Mouse (Mus musculus): ENCODE results near the gene Cwh43. TPM values are rescaled to one million over a fixed set of nuclear protein-coding genes. Genes with fewer than 3 reads are reported as not detected.

The Cwh43 gene
- polyA plus RNA-seq, 2 experiments = 0.45 to 1.4 TPM

DNA sequence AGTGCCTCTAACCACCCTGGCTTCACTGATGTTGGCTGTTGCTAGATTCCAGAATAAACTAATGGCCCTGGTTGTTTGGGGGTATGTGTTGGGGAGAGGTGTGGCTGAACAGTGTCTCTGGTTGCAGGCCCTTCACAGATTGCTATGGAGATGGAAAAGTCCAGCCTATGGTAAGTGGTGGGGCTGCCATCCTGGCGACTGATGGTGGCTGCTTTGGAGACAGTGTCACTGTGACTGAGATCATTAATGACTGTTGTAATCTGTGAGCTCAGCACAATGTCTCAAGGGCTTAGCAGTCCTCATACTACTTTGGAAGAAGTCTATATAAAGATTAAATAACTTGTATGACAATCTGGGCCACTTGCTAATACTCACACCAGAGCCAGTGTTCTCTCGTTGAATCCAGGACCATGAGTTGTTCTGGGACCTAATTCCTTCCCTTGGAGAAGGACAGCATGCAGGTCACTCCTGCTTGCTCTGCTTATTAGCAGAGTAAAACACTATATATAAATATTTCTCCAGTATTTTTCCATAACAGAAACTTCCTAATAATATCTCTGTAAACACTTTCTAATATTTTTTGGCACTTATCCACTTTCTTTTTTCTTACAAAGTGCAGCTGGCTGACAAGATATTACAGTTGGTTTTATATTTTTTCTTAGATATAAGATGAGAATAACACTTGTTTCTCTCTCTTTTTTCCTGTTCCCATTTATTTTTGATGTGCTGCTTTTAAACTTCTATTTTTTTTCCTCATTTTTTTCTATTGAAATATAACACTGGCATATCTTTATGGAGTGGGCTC is 48.8 kb downstream of the Cwh43 start:
- H3K4me3 ChIP-seq (replicated peaks; ENCODE audit: low read length) = no peak overlapping the region
- ATAC-seq (ENCODE audit: low FRiP score, low read depth) = no peak
- no peak overlapping the region for H3K27ac ChIP-seq (replicated peaks; ENCODE audit: low read depth, low read length)
- no peak overlapping the region for H3K4me2 ChIP-seq (replicated peaks; ENCODE audit: low read depth, low read length, severe bottlenecking)
- no peaks in the 10 kb centered on the region for H3K9me3 ChIP-seq (ENCODE audit: control insufficient read depth, low read length)
- H3K27me3 ChIP-seq (ENCODE audit: control insufficient read depth, insufficient read depth, low read length) = no peaks in the 10 kb centered on the region
- H3K4me1 ChIP-seq (ENCODE audit: control insufficient read depth, insufficient read depth, low read length) = no peaks in the 10 kb centered on the region
- H3K36me3 ChIP-seq (ENCODE audit: control insufficient read depth, insufficient read depth, low read length) = no peaks in the 10 kb centered on the region
- no peak for TF ChIP-seq POLR2A (IDR thresholded peaks at IDR 0.05; ENCODE audit: borderline replicate concordance, extremely low read depth, insufficient read depth, insufficient read length)
- no peak overlapping the region for H3K9ac ChIP-seq (ENCODE audit: low read depth, low read length, severe bottlenecking)
- 59% methylated on average over 2 of the region's 2 CpGs for WGBS
- no peak for DNase-seq (ENCODE audit: low spot score)

DNA sequence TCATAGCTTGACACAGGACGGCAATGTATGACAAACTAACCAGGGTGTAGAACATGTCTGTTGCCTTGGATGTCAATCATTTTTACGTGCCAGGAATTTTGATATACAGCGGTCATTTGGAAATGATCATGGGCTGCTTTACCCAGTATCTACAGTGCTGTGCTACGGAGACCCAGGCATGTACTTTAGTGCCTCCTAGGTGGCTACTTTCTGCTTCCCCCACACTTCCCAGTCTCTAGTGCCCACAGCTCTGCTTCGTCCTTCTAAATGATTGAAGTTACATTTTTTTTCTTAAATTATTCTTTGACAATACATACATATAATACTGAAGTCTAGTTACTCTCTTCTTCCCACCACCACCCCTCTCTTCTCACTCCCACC is 49.4 kb downstream of the Cwh43 start:
- Histone ChIP-seq H3K9ac (ENCODE audit: low read depth, low read length, severe bottlenecking) (no peak overlapping the region), H3K36me3 (ENCODE audit: control insufficient read depth, insufficient read depth, low read length) (no peaks in the 10 kb centered on the region), H3K27ac (replicated peaks; ENCODE audit: low read depth, low read length) (no peak overlapping the region), H3K9me3 (ENCODE audit: control insufficient read depth, low read length) (no peaks in the 10 kb centered on the region), H3K4me3 (replicated peaks; ENCODE audit: low read length) (no peak overlapping the region), H3K4me2 (replicated peaks; ENCODE audit: low read depth, low read length, severe bottlenecking) (no peak overlapping the region), H3K4me1 (ENCODE audit: control insufficient read depth, insufficient read depth, low read length) (no peaks in the 10 kb centered on the region), H3K27me3 (ENCODE audit: control insufficient read depth, insufficient read depth, low read length) (no peaks in the 10 kb centered on the region)
- DNase-seq (ENCODE audit: low spot score) (no peak), ATAC-seq (ENCODE audit: low FRiP score, low read depth) (no peak)
- WGBS = 68% methylated on average over 5 of the region's 5 CpGs
- TF ChIP-seq POLR2A (IDR thresholded peaks at IDR 0.05; ENCODE audit: borderline replicate concordance, extremely low read depth, insufficient read depth, insufficient read length) = no peak

DNA sequence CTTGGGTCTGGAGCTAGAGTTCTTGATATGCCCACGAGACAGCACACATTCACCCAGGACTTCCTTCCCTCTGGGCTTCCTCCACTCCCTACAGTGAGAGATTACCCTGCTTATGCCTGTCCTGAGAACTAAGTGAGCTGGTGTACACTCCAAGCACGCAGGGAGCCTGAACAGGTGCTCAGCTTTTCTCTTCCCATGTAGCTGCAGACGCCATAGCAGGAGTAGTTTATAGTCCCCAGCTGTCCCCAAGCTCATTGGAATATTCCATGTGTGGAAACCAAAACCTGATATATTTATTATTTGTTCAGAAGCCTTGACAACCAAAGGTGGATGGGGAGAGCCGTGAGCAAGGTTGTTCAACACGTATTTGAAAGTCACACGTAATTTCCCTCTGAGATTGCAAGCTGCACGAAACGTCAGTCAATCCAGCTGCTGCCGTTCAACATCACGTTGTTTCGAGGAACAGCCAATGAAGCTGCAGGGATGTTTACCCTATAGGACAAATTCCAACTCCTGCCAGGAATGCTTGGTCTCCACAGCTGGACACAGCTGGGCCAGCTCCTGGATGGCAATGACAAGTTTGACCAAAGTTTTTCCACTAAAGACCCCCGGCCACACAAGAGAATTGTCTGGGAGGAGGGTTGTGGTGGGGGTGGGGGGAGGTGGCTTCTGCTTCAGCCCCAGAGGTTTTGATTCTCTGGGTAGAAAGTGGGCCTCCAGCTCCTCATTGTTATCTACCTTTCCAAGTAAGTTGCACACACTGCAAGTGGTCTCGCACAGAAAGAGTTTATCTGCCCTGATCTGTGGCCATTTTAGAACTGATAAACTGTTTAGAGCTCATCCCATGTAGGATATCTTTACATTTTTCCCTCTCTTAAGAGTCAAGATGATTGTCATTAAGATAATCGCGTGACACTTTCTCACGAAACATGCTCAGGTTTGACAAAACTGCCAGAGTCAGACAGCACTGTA is 62.9 kb downstream of the Cwh43 start:
- H3K27ac ChIP-seq (replicated peaks; ENCODE audit: low read depth, low read length) = no peak overlapping the region
- no peaks in the 10 kb centered on the region for H3K4me1 ChIP-seq (ENCODE audit: control insufficient read depth, insufficient read depth, low read length)
- WGBS = 79% methylated on average over 16 of the region's 16 CpGs
- ATAC-seq (ENCODE audit: low FRiP score, low read depth) (peak; percentile 71), DNase-seq (ENCODE audit: low spot score) (peak; percentile 14)
- no peak overlapping the region for H3K4me3 ChIP-seq (replicated peaks; ENCODE audit: low read length)
- H3K36me3 ChIP-seq (ENCODE audit: control insufficient read depth, insufficient read depth, low read length) = no peaks in the 10 kb centered on the region
- no peaks in the 10 kb centered on the region for H3K27me3 ChIP-seq (ENCODE audit: control insufficient read depth, insufficient read depth, low read length)
- no peaks in the 10 kb centered on the region for H3K9me3 ChIP-seq (ENCODE audit: control insufficient read depth, low read length)
- no peak overlapping the region for H3K4me2 ChIP-seq (replicated peaks; ENCODE audit: low read depth, low read length, severe bottlenecking)
- no peak overlapping the region for H3K9ac ChIP-seq (ENCODE audit: low read depth, low read length, severe bottlenecking)
- no peak for TF ChIP-seq POLR2A (IDR thresholded peaks at IDR 0.05; ENCODE audit: borderline replicate concordance, extremely low read depth, insufficient read depth, insufficient read length)

DNA sequence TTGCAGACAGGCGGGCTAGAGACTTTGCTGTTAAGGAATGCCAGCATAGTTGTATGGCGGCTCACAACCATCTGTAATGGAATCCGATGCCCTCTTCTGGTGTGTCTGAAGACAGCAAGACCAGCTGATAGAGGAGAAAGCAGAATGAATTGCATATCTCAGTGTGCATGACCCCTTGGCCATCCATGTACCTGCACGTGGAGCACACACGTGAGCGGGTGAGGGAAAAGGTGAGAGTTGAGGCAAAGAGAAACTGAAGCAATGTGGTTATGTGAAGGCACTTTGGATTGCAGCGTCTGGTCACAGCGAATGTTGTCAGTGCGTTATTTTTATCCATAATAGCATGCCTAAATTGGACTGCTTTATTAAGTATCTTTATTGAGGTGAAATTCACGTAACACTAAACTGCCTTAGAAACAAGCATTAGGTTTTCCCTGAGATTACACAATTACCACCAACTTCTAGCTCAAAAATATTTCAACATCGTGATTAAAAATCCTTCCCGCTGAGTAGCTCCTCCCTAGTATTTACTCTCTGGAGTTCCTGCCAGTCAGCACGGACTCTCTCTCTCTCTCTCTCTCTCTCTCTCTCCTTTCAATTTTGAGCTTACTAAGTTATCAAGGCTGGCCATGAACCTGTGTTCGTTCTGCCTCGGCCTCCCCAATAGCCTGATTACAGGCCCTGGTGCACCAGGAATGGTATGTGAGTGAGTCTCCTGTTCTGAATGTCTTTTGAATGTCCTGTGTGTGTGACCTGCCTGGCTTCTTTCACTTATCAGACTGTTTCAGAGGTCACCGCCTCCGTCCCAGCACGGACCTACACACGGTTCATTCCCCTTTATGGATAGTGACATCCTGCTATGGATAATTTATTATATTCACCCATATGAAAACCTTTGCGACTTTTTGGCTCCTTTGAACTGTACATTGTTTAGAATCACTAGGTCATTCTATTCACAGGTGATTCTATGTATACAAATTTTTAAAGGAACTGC is 68.8 kb downstream of the Cwh43 start:
- Histone ChIP-seq H3K36me3 (ENCODE audit: control insufficient read depth, insufficient read depth, low read length) (no peaks in the 10 kb centered on the region), H3K4me2 (replicated peaks; ENCODE audit: low read depth, low read length, severe bottlenecking) (no peak overlapping the region), H3K9ac (ENCODE audit: low read depth, low read length, severe bottlenecking) (no peak overlapping the region), H3K27me3 (ENCODE audit: control insufficient read depth, insufficient read depth, low read length) (no peaks in the 10 kb centered on the region), H3K4me3 (replicated peaks; ENCODE audit: low read length) (no peak overlapping the region), H3K4me1 (ENCODE audit: control insufficient read depth, insufficient read depth, low read length) (no peaks in the 10 kb centered on the region), H3K27ac (replicated peaks; ENCODE audit: low read depth, low read length) (no peak overlapping the region), H3K9me3 (ENCODE audit: control insufficient read depth, low read length) (no peaks in the 10 kb centered on the region)
- TF ChIP-seq POLR2A (IDR thresholded peaks at IDR 0.05; ENCODE audit: borderline replicate concordance, extremely low read depth, insufficient read depth, insufficient read length) = no peak
- ATAC-seq (ENCODE audit: low FRiP score, low read depth) (no peak), DNase-seq (ENCODE audit: low spot score) (no peak)
- WGBS = 86% methylated on average over 20 of the region's 20 CpGs
